Mouse (Mus musculus): ENCODE results near the gene 1700047I17Rik2. TPM values are rescaled to one million over a fixed set of nuclear protein-coding genes. Genes with fewer than 3 reads are reported as not detected.
A peak's percentile ranks its signal among the peaks of the same experiment; 100 is the strongest.
"Not testable (repeated sequence)": the region's sequence is repeated elsewhere in the genome, so short reads cannot be mapped to it uniquely, and the experiment has no call there.

1700047I17Rik2 gene
- not detected in 2 replicates for polyA plus RNA-seq (2012; rRNA removed)

- DNase-seq; H3K4me3 ChIP-seq (replicated peaks; ENCODE audit: extremely low read depth, low read depth, low read length); H3K4me1 ChIP-seq (ENCODE audit: control insufficient read depth, insufficient read depth, low read length): not testable (repeated sequence)
- no CpG with 5 or more reads among the region's 40 CpGs for WGBS
Observed at GRCm38 (mm10) chr12:55199306-55199705, at the start of gene 1700047I17Rik2. Gene 1700047I17Rik2, plus strand, starts transcription at chr12:55199592.

- not testable (repeated sequence) for DNase-seq; H3K4me1 ChIP-seq (ENCODE audit: control insufficient read depth, insufficient read depth, low read length); H3K4me3 ChIP-seq (replicated peaks; ENCODE audit: extremely low read depth, low read depth, low read length)
- WGBS, result no CpG with 5 or more reads among the region's 57 CpGs
Observed at GRCm38 (mm10) chr12:55154559-55155448, 44.6 kb upstream of the 1700047I17Rik2 start, which contains the start of gene Srp54b. Gene Srp54b, plus strand, starts transcription at chr12:55155104.

GRCm38 (mm10) chr12:55155449-55155783, 44.0 kb upstream of the 1700047I17Rik2 start:
- not testable (repeated sequence) for H3K4me3 ChIP-seq (replicated peaks; ENCODE audit: extremely low read depth, low read depth, low read length); H3K4me1 ChIP-seq (ENCODE audit: control insufficient read depth, insufficient read depth, low read length); DNase-seq
- 0% methylated on average over 11 of the region's 24 CpGs for WGBS

GRCm38 (mm10) chr12:55167034-55167557, 32.3 kb upstream of the 1700047I17Rik2 start:
- WGBS, result no CpG with 5 or more reads among the region's 7 CpGs
- not testable (repeated sequence) for DNase-seq; H3K4me1 ChIP-seq (ENCODE audit: control insufficient read depth, insufficient read depth, low read length); H3K4me3 ChIP-seq (replicated peaks; ENCODE audit: extremely low read depth, low read depth, low read length)

- no CpG with 5 or more reads among the region's 8 CpGs for WGBS
- not testable (repeated sequence) for H3K4me1 ChIP-seq (ENCODE audit: control insufficient read depth, insufficient read depth, low read length); DNase-seq; H3K4me3 ChIP-seq (replicated peaks; ENCODE audit: extremely low read depth, low read depth, low read length)
Observed at GRCm38 (mm10) chr12:55187686-55188085, 11.7 kb upstream of the 1700047I17Rik2 start.

GRCm38 (mm10) chr12:55189127-55189526, 10.3 kb upstream of the 1700047I17Rik2 start:
- not testable (repeated sequence) for H3K4me3 ChIP-seq (replicated peaks; ENCODE audit: extremely low read depth, low read depth, low read length); DNase-seq; H3K4me1 ChIP-seq (ENCODE audit: control insufficient read depth, insufficient read depth, low read length)
- WGBS, result no CpG with 5 or more reads among the region's 5 CpGs

GRCm38 (mm10) chr12:55199799-55200198, 407 bp downstream of the 1700047I17Rik2 start:
- DNase-seq; H3K4me3 ChIP-seq (replicated peaks; ENCODE audit: extremely low read depth, low read depth, low read length); H3K4me1 ChIP-seq (ENCODE audit: control insufficient read depth, insufficient read depth, low read length): not testable (repeated sequence)
- WGBS, result no CpG with 5 or more reads among the region's 18 CpGs

GRCm38 (mm10) chr12:55212944-55213343, 13.6 kb downstream of the 1700047I17Rik2 start:
- WGBS, result no CpG with 5 or more reads among the region's 6 CpGs
- DNase-seq; H3K4me3 ChIP-seq (replicated peaks; ENCODE audit: extremely low read depth, low read depth, low read length); H3K4me1 ChIP-seq (ENCODE audit: control insufficient read depth, insufficient read depth, low read length): not testable (repeated sequence)

- not testable (repeated sequence) for DNase-seq; H3K4me1 ChIP-seq (ENCODE audit: control insufficient read depth, insufficient read depth, low read length)
- H3K4me3 ChIP-seq (replicated peaks; ENCODE audit: extremely low read depth, low read depth, low read length), result peak within 1 kb of the TSS; percentile 23
- WGBS, result no CpG with 5 or more reads among the region's 57 CpGs
Observed at GRCm38 (mm10) chr12:55229626-55230519, 30.5 kb downstream of the 1700047I17Rik2 start, which contains the start of gene Srp54c. Gene Srp54c, plus strand, starts transcription at chr12:55230168.

- H3K4me1 ChIP-seq (ENCODE audit: control insufficient read depth, insufficient read depth, low read length), result not testable (repeated sequence)
- under 1% methylated on average over 11 of the region's 25 CpGs for WGBS
- peak; percentile 4 for DNase-seq
- H3K4me3 ChIP-seq (replicated peaks; ENCODE audit: extremely low read depth, low read depth, low read length), result peak overlapping the region; percentile 23
Observed at GRCm38 (mm10) chr12:55230520-55230861, 31.1 kb downstream of the 1700047I17Rik2 start.

- H3K4me1 ChIP-seq (ENCODE audit: control insufficient read depth, insufficient read depth, low read length); H3K4me3 ChIP-seq (replicated peaks; ENCODE audit: extremely low read depth, low read depth, low read length); DNase-seq: not testable (repeated sequence)
- WGBS, result no CpG with 5 or more reads among the region's 8 CpGs
Observed at GRCm38 (mm10) chr12:55242243-55242642, 42.9 kb downstream of the 1700047I17Rik2 start.

- H3K4me3 ChIP-seq (replicated peaks; ENCODE audit: extremely low read depth, low read depth, low read length); DNase-seq; H3K4me1 ChIP-seq (ENCODE audit: control insufficient read depth, insufficient read depth, low read length): not testable (repeated sequence)
- no CpG with 5 or more reads among the region's 8 CpGs for WGBS
Observed at GRCm38 (mm10) chr12:55261950-55262349, 62.6 kb downstream of the 1700047I17Rik2 start.

GRCm38 (mm10) chr12:55263385-55263784, 64.0 kb downstream of the 1700047I17Rik2 start:
- not testable (repeated sequence) for DNase-seq; H3K4me1 ChIP-seq (ENCODE audit: control insufficient read depth, insufficient read depth, low read length); H3K4me3 ChIP-seq (replicated peaks; ENCODE audit: extremely low read depth, low read depth, low read length)
- WGBS, result no CpG with 5 or more reads among the region's 5 CpGs

Data from lung, adult 2 months (tissue).